Mouse (Mus musculus) naive thymus-derived CD4-positive, alpha-beta T cell, adult 2 months (primary cell): ENCODE measurements at regions not wholly inside any gene's neighbourhood (a gene's known extent, or its start where the extent isn't known, plus 50 kb on each side); places are given as distances from the start of the nearest gene placed in this dataset.

Source experiments
- DNase-seq: peaks from one replicate; pipeline ENCODE4 v3.0.0-alpha.2; 2011; ENCODE audit warnings: low read depth

DNA sequence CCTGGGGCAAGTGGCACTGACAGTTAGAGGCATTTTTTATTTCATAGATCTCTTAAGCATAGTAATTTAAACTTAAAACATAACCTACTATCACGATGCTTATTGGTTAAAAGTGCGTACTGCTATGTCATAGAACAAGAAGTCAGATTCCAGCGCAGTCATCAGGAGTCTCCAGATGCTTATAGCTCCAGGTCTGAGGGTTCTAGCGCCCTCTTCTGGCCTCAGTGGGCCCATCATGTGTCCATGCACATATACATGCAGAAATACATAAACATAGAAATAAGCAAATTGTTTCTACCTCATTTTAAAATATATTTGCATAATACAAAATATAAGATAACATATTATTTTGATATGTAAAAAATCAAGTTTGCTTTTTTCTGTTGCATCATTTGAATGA is 1002.8 kb upstream of the Adgrl2 start:
- DNase-seq = no peak

DNA sequence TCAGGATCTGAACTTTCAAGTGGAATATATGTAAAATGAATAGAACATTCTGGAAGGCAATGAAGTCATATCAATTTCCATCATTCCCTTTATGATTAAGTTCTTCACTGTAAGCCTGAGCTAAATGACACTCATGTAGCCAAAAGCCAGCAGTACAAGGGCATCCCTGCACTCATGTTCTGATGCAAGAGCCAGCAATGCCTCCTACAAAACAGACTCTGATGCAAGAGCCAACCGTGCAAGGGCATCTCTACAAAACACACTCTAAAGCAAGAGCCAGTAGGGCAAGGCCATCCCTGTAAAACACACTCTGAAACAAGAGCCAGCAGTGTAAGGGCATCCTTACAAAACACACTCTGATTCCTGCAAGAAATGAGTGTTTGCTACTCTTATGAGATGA is 997.4 kb upstream of the Adgrl2 start:
- DNase-seq = no peak

GRCm38 (mm10) chr3:149956993-149957392 is 966.6 kb upstream of the Adgrl2 start:
- no peak for DNase-seq

DNA sequence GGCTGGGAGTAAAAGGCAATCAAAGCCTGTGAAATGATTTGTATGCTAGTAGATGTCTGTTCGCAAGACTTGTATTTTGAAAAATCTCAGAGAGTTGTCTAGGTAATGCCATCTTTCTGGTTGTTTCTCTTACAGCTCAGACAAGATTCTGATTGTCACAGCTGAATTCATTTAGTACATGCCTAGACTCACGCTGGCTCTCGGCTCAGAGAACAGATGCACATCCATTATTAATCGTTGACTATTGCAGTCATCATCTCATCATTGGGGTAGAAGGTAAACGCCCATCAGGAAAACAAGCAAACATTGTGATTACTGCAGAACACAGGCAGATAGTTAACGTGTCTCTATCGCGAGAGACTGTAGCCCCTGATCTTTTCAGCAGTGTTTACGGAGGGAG is 945.8 kb upstream of the Adgrl2 start:
- no peak for DNase-seq

GRCm38 (mm10) chr3:149934832-149935231 is 944.5 kb upstream of the Adgrl2 start:
- DNase-seq = no peak

GRCm38 (mm10) chr3:149928456-149929360 is 938.4 kb upstream of the Adgrl2 start:
- DNase-seq = no peak

- DNase-seq = no peak
These were observed 929.9 kb upstream of the Adgrl2 start for GRCm38 (mm10) chr3:149920206-149920605.

DNA sequence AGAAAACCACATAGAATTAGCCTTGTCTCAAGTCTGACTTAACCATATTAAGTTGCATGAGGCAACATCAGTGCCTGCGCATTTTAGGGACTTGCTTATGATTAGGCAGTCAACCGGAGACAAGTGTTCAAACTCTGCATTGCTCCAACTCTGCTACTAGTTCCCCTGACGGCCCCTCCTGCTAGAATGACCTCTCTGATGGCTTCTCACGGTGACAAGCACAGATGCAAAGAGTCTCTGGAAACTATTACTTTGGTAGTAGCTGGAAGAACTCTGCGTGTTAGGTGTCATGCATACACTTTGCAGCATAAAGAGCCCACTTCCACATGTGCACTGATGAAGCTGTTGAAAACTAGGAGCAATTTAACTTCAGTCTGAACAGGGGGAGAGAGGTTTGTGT is 927.8 kb upstream of the Adgrl2 start:
- no peak for DNase-seq

GRCm38 (mm10) chr3:149910721-149911120 is 920.4 kb upstream of the Adgrl2 start:
- DNase-seq = no peak

DNA sequence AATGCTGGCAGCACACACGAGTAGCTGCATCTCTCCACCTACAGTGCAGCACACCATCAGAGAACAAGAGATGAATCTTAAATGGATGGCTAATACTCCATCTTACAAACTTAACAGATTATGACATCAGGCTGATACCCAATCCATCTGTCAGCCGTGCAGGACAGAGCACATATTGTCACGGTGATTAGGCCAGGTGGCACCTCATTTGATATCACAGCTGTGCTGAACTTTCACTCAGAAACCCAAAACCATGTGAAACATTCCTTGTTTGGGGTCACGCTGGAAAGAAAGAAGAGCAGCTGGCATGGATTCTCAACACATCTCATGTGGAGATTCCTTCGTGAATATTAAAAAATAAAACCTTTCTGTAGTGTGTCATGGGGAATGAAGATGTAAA is 911.4 kb upstream of the Adgrl2 start:
- no peak for DNase-seq

GRCm38 (mm10) chr3:149876553-149876952 is 886.2 kb upstream of the Adgrl2 start:
- DNase-seq = no peak

DNA sequence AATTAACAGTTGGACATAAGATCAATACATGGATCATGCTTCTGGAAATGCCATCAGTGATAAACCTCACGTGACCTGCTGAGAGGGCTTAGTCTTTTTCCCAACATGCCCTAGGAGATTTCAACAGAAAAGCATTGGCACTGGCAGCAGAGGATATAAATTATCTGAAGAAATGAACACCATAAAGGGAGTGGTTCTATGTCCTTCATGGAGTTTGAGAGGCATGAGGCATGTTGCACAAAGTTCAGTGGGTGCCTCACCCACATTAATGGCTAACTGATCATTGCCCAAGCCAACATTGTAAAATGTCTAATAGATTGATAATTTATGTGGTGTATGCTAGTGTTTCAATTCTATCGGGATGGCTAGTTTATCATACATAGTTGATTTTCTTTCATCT is 875.6 kb upstream of the Adgrl2 start:
- no peak for DNase-seq

DNA sequence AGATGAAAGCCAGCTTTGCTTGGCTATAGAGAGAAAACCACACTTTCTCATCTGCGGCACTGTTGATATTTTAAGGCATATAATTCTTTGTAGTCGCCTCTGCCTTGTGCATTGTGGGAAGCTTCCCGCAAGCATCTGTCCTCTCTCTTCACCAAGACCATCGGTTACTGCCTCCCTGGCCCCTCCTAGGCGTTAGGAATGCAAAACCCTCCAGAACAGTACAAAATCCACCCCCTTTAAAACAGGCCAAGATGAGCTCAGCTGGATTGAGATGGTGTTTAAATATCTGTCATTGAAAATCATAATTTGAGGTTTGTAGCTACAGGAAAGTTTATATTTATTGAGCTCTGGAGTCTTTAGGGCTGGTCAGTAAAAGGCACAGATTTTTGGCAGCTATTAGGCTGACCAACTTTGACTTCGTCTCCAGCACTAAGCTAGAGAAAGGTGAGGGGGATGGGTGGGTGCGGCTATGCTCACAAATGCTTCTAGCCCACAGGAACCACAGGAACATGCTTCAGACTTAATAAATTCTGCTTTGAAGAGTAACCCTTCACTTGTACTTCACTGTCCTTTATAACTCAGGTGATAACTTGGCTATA is 856.7 kb upstream of the Adgrl2 start:
- DNase-seq = no peak

DNA sequence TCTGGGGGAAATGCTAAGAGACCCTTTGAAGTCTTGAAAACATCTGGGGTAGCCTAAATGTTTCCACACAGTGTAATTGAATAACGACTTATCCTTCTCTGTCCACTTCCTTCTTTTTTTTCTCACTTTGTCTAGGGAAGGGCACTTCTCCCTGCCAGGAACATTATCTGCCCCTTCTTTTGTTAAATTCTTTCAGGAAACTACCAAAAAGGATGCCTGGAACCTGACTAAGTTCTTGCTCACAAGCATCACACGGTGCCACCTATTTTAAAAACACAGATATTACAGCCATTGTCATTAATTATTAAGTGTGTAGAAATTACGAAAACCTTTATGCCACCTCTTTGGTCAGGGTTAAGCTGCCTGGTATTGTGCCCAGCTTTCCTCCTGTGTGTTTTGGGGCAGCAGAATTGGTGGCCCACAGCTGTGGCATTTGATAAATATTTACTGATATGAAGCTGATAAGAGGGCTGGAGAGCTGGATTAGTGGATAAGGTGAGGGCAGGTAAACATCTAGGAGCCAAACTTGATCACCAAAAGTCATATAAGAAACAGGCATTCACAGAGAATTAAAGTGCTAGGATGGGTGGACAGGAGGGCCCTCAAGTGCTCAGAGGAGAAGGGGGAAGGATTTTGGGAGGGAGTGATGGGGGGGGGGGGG is 855.6 kb upstream of the Adgrl2 start:
- DNase-seq = no peak

- no peak for DNase-seq
These were observed 854.9 kb upstream of the Adgrl2 start for GRCm38 (mm10) chr3:149845083-149845825.

GRCm38 (mm10) chr3:149837921-149838320 is 847.6 kb upstream of the Adgrl2 start:
- no peak for DNase-seq

DNA sequence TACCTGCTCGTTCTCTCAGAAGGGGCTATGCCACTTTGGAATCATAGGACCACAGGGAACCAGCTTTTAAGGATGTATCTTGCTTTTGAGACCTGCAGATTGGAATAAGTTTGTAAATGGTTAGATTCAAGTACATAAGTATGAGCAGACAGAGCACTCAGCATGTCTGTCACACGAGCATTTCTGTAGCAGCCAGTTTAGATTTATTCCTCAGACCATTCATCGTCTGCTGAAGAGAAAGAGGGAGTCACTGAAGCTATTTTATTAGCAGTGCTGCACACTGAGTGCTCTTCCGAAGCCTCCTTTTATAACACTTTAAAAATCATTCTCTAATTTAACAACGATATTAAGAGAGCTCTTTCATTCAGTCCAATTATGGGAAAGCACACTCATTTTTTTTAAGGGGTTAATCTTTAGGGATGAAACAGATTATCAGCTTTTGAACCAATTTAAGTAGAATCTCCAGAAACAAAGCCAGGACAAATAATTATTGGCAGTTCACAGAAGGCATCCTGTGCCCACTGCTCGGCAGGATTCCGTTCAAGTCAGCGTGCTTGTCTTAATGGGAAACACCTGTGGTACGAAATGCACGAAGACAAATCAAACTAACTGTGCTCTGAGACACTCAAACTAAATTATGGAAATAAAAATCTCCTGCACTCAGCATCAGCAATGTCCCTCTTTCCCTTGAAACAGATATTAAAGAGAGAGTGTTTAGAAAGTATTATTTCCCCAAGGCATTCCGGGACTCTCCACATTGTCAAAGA is 846.3 kb upstream of the Adgrl2 start:
- no peak for DNase-seq

GRCm38 (mm10) chr3:149827181-149827580 is 836.8 kb upstream of the Adgrl2 start:
- DNase-seq = no peak

DNA sequence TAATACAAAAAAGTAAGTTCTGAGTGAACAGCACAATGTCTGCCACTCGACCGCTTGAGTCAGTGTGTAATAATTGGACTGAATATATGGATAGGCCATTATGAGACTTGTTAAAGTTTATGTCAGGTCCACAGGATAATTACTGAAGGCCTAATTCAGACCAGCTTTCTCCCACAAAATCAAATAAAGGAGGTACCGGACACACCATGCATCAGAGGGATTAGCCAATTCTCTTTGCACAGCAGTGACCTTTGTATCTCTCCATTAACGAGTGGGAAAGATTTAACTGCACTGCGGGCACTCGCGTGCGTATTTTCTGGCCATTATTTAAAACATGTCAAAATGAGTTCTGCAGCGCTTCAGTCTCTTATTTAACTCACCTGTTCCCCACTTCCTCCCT is 836.4 kb upstream of the Adgrl2 start:
- DNase-seq = no peak

DNA sequence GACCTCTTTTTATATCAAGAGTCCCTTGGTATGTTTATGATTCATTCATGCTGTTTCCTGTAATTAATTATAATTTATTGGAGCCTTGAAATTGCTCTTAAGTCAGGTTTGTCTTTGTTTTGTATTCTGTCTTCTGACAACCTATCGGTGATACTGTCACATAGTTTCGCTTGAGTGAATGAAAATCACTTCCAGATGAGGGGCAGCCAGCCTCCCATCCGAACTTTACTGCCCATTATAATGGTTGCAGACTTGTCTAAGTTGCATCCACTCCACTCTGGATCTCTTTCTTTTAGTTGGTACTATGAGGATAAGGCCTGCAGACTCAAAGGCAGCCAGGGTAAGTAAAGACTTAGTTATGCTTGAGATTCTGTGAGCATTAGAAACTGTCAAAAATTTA is 830.3 kb upstream of the Adgrl2 start:
- no peak for DNase-seq

GRCm38 (mm10) chr3:149819863-149820262 is 829.5 kb upstream of the Adgrl2 start:
- no peak for DNase-seq

GRCm38 (mm10) chr3:149819081-149819480 is 828.7 kb upstream of the Adgrl2 start:
- no peak for DNase-seq
